Mouse (Mus musculus): ENCODE measurements around the gene Cdon. TPM values are rescaled to one million over a fixed set of nuclear protein-coding genes. Genes with fewer than 3 reads are reported as not detected.

The Cdon gene
- polyA plus RNA-seq, 2 experiments = 0.36 to 0.52 TPM

DNA sequence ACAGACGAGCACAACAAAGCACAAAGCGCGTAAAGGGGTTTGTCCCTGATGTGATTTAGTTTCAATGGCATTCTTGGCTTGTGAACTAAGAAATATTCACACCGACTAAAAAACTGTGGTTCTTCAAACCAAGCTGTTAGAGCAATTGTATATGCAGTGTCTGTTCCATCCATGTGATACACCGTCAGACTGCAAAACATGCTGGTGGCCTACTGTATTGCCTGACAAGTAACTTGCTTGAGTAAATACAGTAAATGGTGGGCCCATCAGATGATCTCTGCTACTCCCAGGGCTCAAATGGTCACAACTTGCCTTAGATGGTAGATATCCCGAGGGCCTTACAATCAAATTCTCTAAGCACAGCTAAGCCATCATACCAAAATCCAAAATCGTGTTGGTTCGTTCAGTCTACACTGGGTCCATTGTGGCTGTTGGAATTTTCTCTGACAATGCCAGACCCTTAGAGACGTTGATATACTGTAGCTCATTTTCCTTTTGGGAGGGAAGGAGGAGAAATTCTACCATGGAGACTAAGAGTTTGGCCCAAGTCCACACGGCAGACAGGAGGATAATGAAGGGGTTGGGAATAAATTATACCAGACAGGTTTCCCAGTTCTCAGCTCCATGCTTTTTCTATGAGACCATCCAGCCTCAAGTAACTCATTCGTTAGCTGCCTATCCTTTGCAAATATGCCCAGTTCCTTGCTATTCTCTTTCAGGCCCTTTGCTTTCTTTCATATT, 9.5 kb upstream of the Cdon start:
- no peak for TF ChIP-seq EP300 (IDR thresholded peaks at IDR 0.05; ENCODE audit: low read depth)
- no peak for TF ChIP-seq CTCF (IDR thresholded peaks at IDR 0.05; ENCODE audit: low read depth)
- no peaks in the 10 kb centered on the region for H3K4me1 ChIP-seq (replicated peaks; ENCODE audit: control insufficient read depth in 2 of 2, insufficient read depth in 2 of 2, low read length in 1 of 2)
- H3K27ac ChIP-seq = no peak overlapping the region
- H3K9ac ChIP-seq (replicated peaks) = no peak overlapping the region
- no peaks in the 10 kb centered on the region for H3K36me3 ChIP-seq (replicated peaks; ENCODE audit: control insufficient read depth, insufficient read depth, low read depth)
- no peaks in the 10 kb centered on the region for H3K9me3 ChIP-seq (ENCODE audit: control insufficient read depth, low read length)
- no peak overlapping the region for H3K4me3 ChIP-seq (ENCODE audit: insufficient read depth in 1 of 2, low read depth in 2 of 2, low read length in 2 of 2)
- DNase-seq (ENCODE audit: low read depth in 3 of 3, low spot score in 3 of 3) = no peak
- 70% methylated on average over 11 of the region's 11 CpGs for WGBS (ENCODE audit: insufficient replicate concordance)
- no peak overlapping the region for H3K4me2 ChIP-seq (ENCODE audit: low read depth)
- H3K27me3 ChIP-seq (ENCODE audit: control insufficient read depth, insufficient read depth, low read length) = no peaks in the 10 kb centered on the region
- no peak for ATAC-seq (ENCODE audit: insufficient read depth)

DNA sequence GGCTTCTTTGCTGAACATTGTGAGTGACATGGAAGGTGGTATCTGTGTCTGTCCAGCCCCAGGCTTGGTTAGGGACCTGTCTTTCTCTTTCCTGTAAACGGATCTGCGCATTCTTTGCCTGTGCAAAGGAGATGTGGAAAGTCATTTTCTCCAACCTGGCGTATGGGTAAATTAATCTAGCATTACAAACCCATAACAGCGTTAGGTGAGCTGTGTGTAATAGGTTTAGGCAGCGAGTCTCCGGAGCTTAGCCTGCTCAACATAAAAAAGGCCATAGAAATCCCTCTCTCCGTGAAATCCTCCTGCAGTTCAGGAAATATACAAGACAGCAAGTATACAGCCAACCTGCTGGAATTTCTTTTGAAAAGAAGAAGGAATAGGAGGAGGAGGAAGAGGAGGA, 9.0 kb upstream of the Cdon start:
- H3K4me1 ChIP-seq (replicated peaks; ENCODE audit: control insufficient read depth in 2 of 2, insufficient read depth in 2 of 2, low read length in 1 of 2) = no peaks in the 10 kb centered on the region
- H3K27me3 ChIP-seq (ENCODE audit: control insufficient read depth, insufficient read depth, low read length) = no peaks in the 10 kb centered on the region
- DNase-seq (ENCODE audit: low read depth in 3 of 3, low spot score in 3 of 3) (no peak), ATAC-seq (ENCODE audit: insufficient read depth) (no peak)
- no peaks in the 10 kb centered on the region for H3K9me3 ChIP-seq (ENCODE audit: control insufficient read depth, low read length)
- no peak overlapping the region for H3K9ac ChIP-seq (replicated peaks)
- H3K4me3 ChIP-seq (ENCODE audit: insufficient read depth in 1 of 2, low read depth in 2 of 2, low read length in 2 of 2) = no peak overlapping the region
- H3K4me2 ChIP-seq (ENCODE audit: low read depth) = no peak overlapping the region
- WGBS (ENCODE audit: insufficient replicate concordance) = 67% methylated on average over 7 of the region's 7 CpGs
- TF ChIP-seq CTCF (IDR thresholded peaks at IDR 0.05; ENCODE audit: low read depth) = no peak
- TF ChIP-seq EP300 (IDR thresholded peaks at IDR 0.05; ENCODE audit: low read depth) = no peak
- no peaks in the 10 kb centered on the region for H3K36me3 ChIP-seq (replicated peaks; ENCODE audit: control insufficient read depth, insufficient read depth, low read depth)
- no peak overlapping the region for H3K27ac ChIP-seq

DNA sequence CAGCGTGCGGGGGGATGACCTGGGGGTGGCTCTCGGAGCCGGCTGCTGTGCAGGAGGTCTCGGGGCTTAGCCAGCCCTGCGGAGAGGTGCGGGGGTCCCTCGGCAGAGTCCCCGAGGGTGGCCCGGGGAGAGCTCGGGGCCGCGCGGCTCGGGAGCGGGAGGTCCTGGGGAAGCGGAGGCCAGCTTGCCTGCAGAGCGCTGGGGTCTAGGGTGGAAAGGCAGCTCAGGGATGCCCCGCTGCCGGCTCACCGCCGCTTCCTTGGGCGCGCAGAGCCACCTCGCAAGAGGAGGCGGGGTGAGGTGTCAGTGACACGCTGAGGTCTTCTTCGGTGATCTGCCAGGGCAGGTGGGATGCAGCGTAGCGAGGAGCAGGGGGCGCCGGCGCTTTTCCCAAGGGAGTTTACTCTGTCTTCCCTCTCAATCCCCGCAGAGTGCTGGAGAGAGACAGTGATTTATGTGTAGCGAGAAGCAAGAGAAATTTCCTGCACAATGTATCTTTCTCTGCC, 855 bp downstream of the Cdon start:
- H3K4me2 ChIP-seq (ENCODE audit: low read depth) = peak overlapping the region; percentile 79
- DNase-seq (ENCODE audit: low read depth in 3 of 3, low spot score in 3 of 3) (peak in 1 of 3 experiments; percentile 3), ATAC-seq (ENCODE audit: insufficient read depth) (no peak)
- peaks cover 28% of the 10 kb centered on the region for H3K27me3 ChIP-seq (ENCODE audit: control insufficient read depth, insufficient read depth, low read length)
- WGBS (ENCODE audit: insufficient replicate concordance) = under 1% methylated on average over 35 of the region's 35 CpGs
- no peaks in the 10 kb centered on the region for H3K9me3 ChIP-seq (ENCODE audit: control insufficient read depth, low read length)
- no peak for TF ChIP-seq CTCF (IDR thresholded peaks at IDR 0.05; ENCODE audit: low read depth)
- no peak for TF ChIP-seq EP300 (IDR thresholded peaks at IDR 0.05; ENCODE audit: low read depth)
- peak overlapping the region; percentile 52 to 66 for H3K4me3 ChIP-seq (ENCODE audit: insufficient read depth in 1 of 2, low read depth in 2 of 2, low read length in 2 of 2)
- no peaks in the 10 kb centered on the region for H3K36me3 ChIP-seq (replicated peaks; ENCODE audit: control insufficient read depth, insufficient read depth, low read depth)
- no peaks in the 10 kb centered on the region for H3K4me1 ChIP-seq (replicated peaks; ENCODE audit: control insufficient read depth in 2 of 2, insufficient read depth in 2 of 2, low read length in 1 of 2)
- H3K27ac ChIP-seq = no peak overlapping the region
- H3K9ac ChIP-seq (replicated peaks) = peak overlapping the region; percentile 53

DNA sequence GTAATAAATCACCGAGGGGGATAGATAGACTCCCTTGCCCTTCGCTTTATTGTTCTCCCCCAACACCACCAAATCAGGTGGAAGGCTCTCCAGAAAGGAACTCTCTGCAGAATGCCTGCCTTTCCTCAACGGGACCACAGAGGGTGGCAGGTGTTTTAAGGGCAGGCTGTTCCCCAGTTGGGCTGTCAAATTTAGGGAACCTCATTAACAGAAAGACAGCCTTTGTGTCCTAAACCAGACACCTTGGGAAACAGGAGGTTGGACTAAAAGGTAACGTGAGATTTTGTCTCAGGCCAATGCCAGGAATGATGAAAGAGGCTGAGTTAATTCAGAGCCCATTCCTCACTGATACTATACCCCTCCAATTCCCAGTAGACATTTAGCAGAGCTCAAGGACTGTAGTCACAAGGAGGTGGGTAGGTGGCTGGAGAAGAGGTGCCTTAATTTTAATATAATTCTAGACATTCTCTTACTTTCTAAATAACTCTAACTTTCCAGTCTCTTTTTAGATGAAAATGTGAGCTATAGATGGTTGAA, 1.5 kb downstream of the Cdon start:
- TF ChIP-seq CTCF (IDR thresholded peaks at IDR 0.05; ENCODE audit: low read depth) = no peak
- no peak for TF ChIP-seq EP300 (IDR thresholded peaks at IDR 0.05; ENCODE audit: low read depth)
- H3K4me1 ChIP-seq (replicated peaks; ENCODE audit: control insufficient read depth in 2 of 2, insufficient read depth in 2 of 2, low read length in 1 of 2) = no peaks in the 10 kb centered on the region
- H3K4me3 ChIP-seq (ENCODE audit: insufficient read depth in 1 of 2, low read depth in 2 of 2, low read length in 2 of 2) = peak overlapping the region in 1 of 2 experiments; percentile 66; a peak in 2 of 4 replicates
- no peak overlapping the region for H3K27ac ChIP-seq
- H3K9ac ChIP-seq (replicated peaks) = no peak overlapping the region
- peak overlapping the region; percentile 79 for H3K4me2 ChIP-seq (ENCODE audit: low read depth)
- no peaks in the 10 kb centered on the region for H3K36me3 ChIP-seq (replicated peaks; ENCODE audit: control insufficient read depth, insufficient read depth, low read depth)
- DNase-seq (ENCODE audit: low read depth in 3 of 3, low spot score in 3 of 3) = no peak
- H3K9me3 ChIP-seq (ENCODE audit: control insufficient read depth, low read length) = no peaks in the 10 kb centered on the region
- H3K27me3 ChIP-seq (ENCODE audit: control insufficient read depth, insufficient read depth, low read length) = peaks cover 28% of the 10 kb centered on the region
- 18% methylated on average over 4 of the region's 4 CpGs for WGBS (ENCODE audit: insufficient replicate concordance)
- no peak for ATAC-seq (ENCODE audit: insufficient read depth)

DNA sequence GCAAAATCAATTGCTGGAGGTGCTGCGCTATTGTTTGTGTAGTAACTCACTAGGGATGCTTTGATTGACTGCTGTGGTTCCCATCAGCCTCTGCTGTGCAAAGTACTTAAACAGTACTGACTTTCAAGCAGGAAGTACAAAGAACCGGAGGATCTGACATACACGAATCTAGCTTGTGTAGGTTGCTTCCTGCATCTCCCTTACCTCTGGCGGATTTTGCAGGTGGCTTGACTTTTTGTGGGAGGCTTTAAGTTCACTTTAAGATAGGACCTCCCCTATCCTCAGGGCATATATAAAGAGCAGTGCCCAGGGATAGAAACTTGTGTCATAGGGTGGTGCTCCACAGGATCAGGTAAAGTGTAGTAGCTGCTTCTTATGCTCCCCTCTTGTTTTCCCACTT, 2.3 kb downstream of the Cdon start:
- ATAC-seq (ENCODE audit: insufficient read depth) (no peak), DNase-seq (ENCODE audit: low read depth in 3 of 3, low spot score in 3 of 3) (no peak)
- TF ChIP-seq CTCF (IDR thresholded peaks at IDR 0.05; ENCODE audit: low read depth) = no peak
- no peak for TF ChIP-seq EP300 (IDR thresholded peaks at IDR 0.05; ENCODE audit: low read depth)
- Histone ChIP-seq H3K4me1 (replicated peaks; ENCODE audit: control insufficient read depth in 2 of 2, insufficient read depth in 2 of 2, low read length in 1 of 2) (no peaks in the 10 kb centered on the region), H3K9ac (replicated peaks) (no peak overlapping the region), H3K27me3 (ENCODE audit: control insufficient read depth, insufficient read depth, low read length) (peaks cover 28% of the 10 kb centered on the region), H3K36me3 (replicated peaks; ENCODE audit: control insufficient read depth, insufficient read depth, low read depth) (no peaks in the 10 kb centered on the region), H3K9me3 (ENCODE audit: control insufficient read depth, low read length) (no peaks in the 10 kb centered on the region), H3K4me3 (ENCODE audit: insufficient read depth in 1 of 2, low read depth in 2 of 2, low read length in 2 of 2) (no peak overlapping the region), H3K27ac (no peak overlapping the region), H3K4me2 (ENCODE audit: low read depth) (no peak overlapping the region)
- 31% methylated on average over 4 of the region's 4 CpGs for WGBS (ENCODE audit: insufficient replicate concordance)
